Comparison of ENCODE assay signal across 9 mouse cellular contexts in the genomic region with DNA sequence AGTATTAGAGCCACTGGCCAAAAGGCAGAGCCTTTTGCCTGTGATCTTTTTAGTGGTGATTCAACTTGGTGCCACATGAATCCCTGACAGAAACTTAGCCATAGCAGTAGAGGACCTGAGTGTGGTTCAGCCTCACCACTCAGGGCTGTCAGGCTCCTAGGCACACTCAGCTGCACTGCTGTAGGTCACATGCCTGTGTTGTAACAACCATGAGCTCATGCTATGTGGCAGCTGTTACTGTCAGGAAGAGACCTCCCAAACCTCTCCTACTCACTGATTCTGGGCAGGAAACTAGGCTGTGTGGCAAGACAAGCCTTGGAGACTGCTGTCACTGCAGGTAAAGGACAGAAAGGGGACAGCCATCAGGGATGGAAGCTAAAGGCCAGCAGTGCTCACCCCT.
DNase-seq lines count a peak whose midpoint lies in the region; ATAC-seq and TF ChIP-seq lines count a peak whose summit lies in the region.
"Had no signal": no experiment of that assay in that cellular context is flagged by ENCODE, and none has a peak within 500 bp of the region (broad histone marks: within the 10 kb centered on the region; RNA-seq: fewer than 3 reads in every experiment).

No protein-coding gene starts in this region.

- H3K4me1 ChIP-seq in kidney, embryonic 15.5 days = peaks cover 35% of the 10 kb centered on the region
- H3K4me1 ChIP-seq in bone marrow, adult 2 months (ENCODE audit: control insufficient read depth, insufficient read depth, low read length) = peaks cover 17% of the 10 kb centered on the region
- H3K4me1 ChIP-seq in intestine, embryonic 16.5 days (ENCODE audit: control insufficient read depth, insufficient read depth, low read length) = peaks cover 20% of the 10 kb centered on the region
- H3K4me1 ChIP-seq in forebrain, embryonic 10.5 days = peaks cover 24% of the 10 kb centered on the region

- H3K4me3 ChIP-seq in kidney, embryonic 15.5 days (replicated peaks) = no peak overlapping the region
- H3K4me3 ChIP-seq in bone marrow, adult 2 months (replicated peaks; ENCODE audit: control insufficient read depth, low read depth, low read length) = no peak overlapping the region
- H3K4me3 ChIP-seq in intestine, embryonic 16.5 days (ENCODE audit: low read length) = no peak overlapping the region
- H3K4me3 ChIP-seq in myocyte = no peak overlapping the region
- no peak overlapping the region for H3K4me3 ChIP-seq in forebrain, embryonic 10.5 days

- H3K27me3 ChIP-seq in kidney, embryonic 15.5 days = no peaks in the 10 kb centered on the region
- H3K27me3 ChIP-seq in intestine, embryonic 16.5 days (replicated peaks; ENCODE audit: control insufficient read depth, insufficient read depth, low read length) = no peaks in the 10 kb centered on the region
- H3K27me3 ChIP-seq in myocyte (ENCODE audit: control insufficient read depth, insufficient read depth, insufficient read length) = no peaks in the 10 kb centered on the region
- no peaks in the 10 kb centered on the region for H3K27me3 ChIP-seq in forebrain, embryonic 10.5 days (ENCODE audit: poor library complexity, severe bottlenecking)

- H3K4me2 ChIP-seq in kidney, embryonic 15.5 days = no peak overlapping the region
- no peak overlapping the region for H3K4me2 ChIP-seq in intestine, embryonic 16.5 days (ENCODE audit: low read depth, low read length)
- peak overlapping the region; percentile 60 for H3K4me2 ChIP-seq in myocyte (ENCODE audit: low read depth)

- TF ChIP-seq CTCF in bone marrow, adult 2 months (IDR thresholded peaks at IDR 0.05; ENCODE audit: control insufficient read depth, insufficient read depth, low read length) = no peak

- H3K9me3 ChIP-seq in kidney, embryonic 15.5 days (replicated peaks) = no peaks in the 10 kb centered on the region
- no peaks in the 10 kb centered on the region for H3K9me3 ChIP-seq in intestine, embryonic 16.5 days (ENCODE audit: control insufficient read depth, low read length)
- no peaks in the 10 kb centered on the region for H3K9me3 ChIP-seq in forebrain, embryonic 10.5 days

- H3ac ChIP-seq in myocyte (ENCODE audit: control insufficient read depth, insufficient read length) = no peak overlapping the region

- H3K27ac ChIP-seq in kidney, embryonic 15.5 days = 0 out of 2 replicates have a peak overlapping the region, but pooled peaks have one; percentile 22
- H3K27ac ChIP-seq in bone marrow, adult 2 months (ENCODE audit: control insufficient read depth, insufficient read depth, low read depth, low read length, poor library complexity) = peak overlapping the region; percentile 28; the same call in 1 of the 2 replicates
- H3K27ac ChIP-seq in intestine, embryonic 16.5 days (ENCODE audit: low read length) = peak overlapping the region; percentile 82
- no peak overlapping the region; the same call in 1 of the 2 replicates for H3K27ac ChIP-seq in forebrain, embryonic 10.5 days

- no peak overlapping the region for H3K9ac ChIP-seq in kidney, embryonic 15.5 days
- H3K9ac ChIP-seq in intestine, embryonic 16.5 days (ENCODE audit: low read depth, low read length) = peak overlapping the region; percentile 20; the same call in 1 of the 2 replicates

- peaks cover 37% of the 10 kb centered on the region for H3K36me3 ChIP-seq in kidney, embryonic 15.5 days
- no peaks in the 10 kb centered on the region for H3K36me3 ChIP-seq in intestine, embryonic 16.5 days (ENCODE audit: control insufficient read depth, insufficient read depth, low read length)
- no peaks in the 10 kb centered on the region for H3K36me3 ChIP-seq in myocyte (ENCODE audit: control insufficient read depth, insufficient read depth)
- peaks cover 31% of the 10 kb centered on the region for H3K36me3 ChIP-seq in forebrain, embryonic 10.5 days (replicated peaks)

- no peak for TF ChIP-seq POLR2A in bone marrow, adult 2 months (IDR thresholded peaks at IDR 0.05; ENCODE audit: borderline replicate concordance, control insufficient read depth, low read depth, low read length)
- TF ChIP-seq POLR2A in myocyte (IDR thresholded peaks at IDR 0.05; ENCODE audit: insufficient read length, low read depth) = peak; percentile 46

- no peak for ATAC-seq in kidney, embryonic 15.5 days (replicated peaks; ENCODE audit: low FRiP score)
- ATAC-seq in intestine, embryonic 16.5 days = peak; percentile 57

- H3K79me2 ChIP-seq in myocyte (ENCODE audit: control insufficient read depth, insufficient read depth) = no peaks in the 10 kb centered on the region

- no peak for DNase-seq in kidney, adult 9 months
- no peak for DNase-seq in forebrain, embryonic 10.5 days (ENCODE audit: extremely low spot score, low spot score)
- no peak for DNase-seq in right cerebral cortex, postnatal 10 days (ENCODE audit: low spot score in 2 of 2)
- no peak for DNase-seq in left cerebral cortex, adult 11 months (ENCODE audit: low spot score)
- DNase-seq: midbrain, embryonic 14.5 days had no signal

TF ChIP-seq in myocyte, 11 proteins besides CTCF, POLR2A, EP300 and RAD21:
- TF ChIP-seq TCF3 (IDR thresholded peaks at IDR 0.05; ENCODE audit: insufficient read length, low read depth) = no peak
- TF ChIP-seq TCF12 (IDR thresholded peaks at IDR 0.05; ENCODE audit: insufficient read depth, poor library complexity, severe bottlenecking) = peak; percentile 49
- peak; percentile 51 for TF ChIP-seq MAX (IDR thresholded peaks at IDR 0.05; ENCODE audit: low read depth)
- TF ChIP-seq E2F4 (IDR thresholded peaks at IDR 0.05; ENCODE audit: insufficient read depth) = no peak
- peak; percentile 65; the same call in 1 of the 2 replicates for TF ChIP-seq CEBPB (IDR thresholded peaks at IDR 0.05; ENCODE audit: insufficient read depth, poor library complexity, severe bottlenecking)
- peak; percentile 88 for TF ChIP-seq USF1 (IDR thresholded peaks at IDR 0.05; ENCODE audit: low read depth)
- no peak for TF ChIP-seq REST (IDR thresholded peaks at IDR 0.05; ENCODE audit: insufficient read depth, insufficient read length)
- TF ChIP-seq MYOG (IDR thresholded peaks at IDR 0.05; ENCODE audit: control insufficient read depth in 1 of 3, insufficient read depth in 1 of 3, insufficient read length in 2 of 3, low read depth in 2 of 3) = peak; percentile 62 to 92 (median 77)
- peak; percentile 82 to 98 (median 98) for TF ChIP-seq MYOD1 (IDR thresholded peaks at IDR 0.05; ENCODE audit: control insufficient read depth in 1 of 3, insufficient read length in 2 of 3, low read depth in 2 of 3)
- no peak for TF ChIP-seq SRF (IDR thresholded peaks at IDR 0.05; ENCODE audit: control insufficient read depth, insufficient read length, low read depth)
